Mouse (Mus musculus) hindbrain, embryonic 13.5 days (tissue): ENCODE measurements at regions not wholly inside any gene's neighbourhood (a gene's known extent, or its start where the extent isn't known, plus 50 kb on each side); places are given as distances from the start of the nearest gene placed in this dataset.
"Not testable (repeated sequence)": the region's sequence is repeated elsewhere in the genome, so short reads cannot be mapped to it uniquely, and the experiment has no call there.

Experiments used
- ATAC-seq: fragments of 200-750 bp; cut with Nextera tagmentation; 2 replicates; pipeline ENCODE4 v1.8.0; 2017; ENCODE audit warnings: moderate TSS enrichment; ENCODE audit not compliant: low FRiP score
- H3K27ac ChIP-seq: fragments of 300-500 bp; sonication (generic); 2 replicates; pipeline ENCODE4 v1.5.1; 2015; ENCODE audit warnings: inconsistent platforms, mild to moderate bottlenecking, moderate library complexity
- H3K27me3 ChIP-seq: fragments of 300-500 bp; sonication (generic); 2 replicates; pipeline ENCODE4 v1.6.1; 2015; ENCODE audit warnings: mild to moderate bottlenecking, inconsistent platforms
- H3K36me3 ChIP-seq: fragments of 300-500 bp; sonication (generic); 2 replicates; pipeline ENCODE4 v1.6.1; 2015; ENCODE audit warnings: mild to moderate bottlenecking, inconsistent platforms
- H3K4me1 ChIP-seq: fragments of 300-500 bp; sonication (generic); replicated peaks from 2 replicates; pipeline ENCODE4 v1.6.1; 2015; ENCODE audit warnings: inconsistent platforms
- H3K4me2 ChIP-seq: fragments of 300-500 bp; sonication (generic); 2 replicates; pipeline ENCODE4 v1.6.1; 2015; ENCODE audit warnings: inconsistent platforms, mild to moderate bottlenecking, moderate library complexity
- H3K4me3 ChIP-seq: fragments of 300-500 bp; sonication (generic); 2 replicates; pipeline ENCODE4 v1.5.1; 2015; ENCODE audit warnings: mild to moderate bottlenecking, inconsistent platforms
- H3K9ac ChIP-seq: fragments of 300-500 bp; sonication (generic); 2 replicates; pipeline ENCODE4 v1.6.1; 2015; ENCODE audit warnings: mild to moderate bottlenecking, inconsistent platforms
- H3K9me3 ChIP-seq: fragments of 300-500 bp; sonication (generic); 2 replicates; pipeline ENCODE4 v1.6.1; 2016; ENCODE audit warnings: inconsistent platforms
- WGBS: fragments of 180-500 bp; shearing (Covaris S2); methylation state at CpG from one replicate; pipeline ENCODE4 v1.1.7; 2015; 5-methylcytosine and 5-hydroxymethylcytosine counted together

DNA sequence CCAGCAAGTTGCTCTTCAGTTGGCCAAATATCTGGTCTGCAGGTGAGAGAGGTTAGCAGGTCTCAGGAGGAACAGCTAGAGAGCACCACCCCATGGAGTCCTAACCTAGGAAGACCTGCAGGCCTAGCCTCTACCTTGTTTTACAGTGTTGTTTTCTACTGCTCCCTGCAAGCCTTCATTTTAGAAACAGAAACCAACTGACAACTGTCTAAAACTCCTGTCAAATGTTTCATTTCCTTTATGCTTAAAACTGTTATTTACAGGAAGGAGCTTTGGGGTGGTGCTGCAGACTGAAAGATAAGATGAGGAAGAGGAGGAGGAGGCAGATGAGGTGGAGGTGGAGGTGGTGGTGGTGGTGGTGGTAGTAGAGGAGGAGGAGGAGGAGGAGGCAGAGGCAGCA is 96.6 kb upstream of the Selenop start:
- Histone ChIP-seq H3K4me3 (no peak overlapping the region), H3K27me3 (no peaks in the 10 kb centered on the region), H3K36me3 (no peaks in the 10 kb centered on the region), H3K4me2 (no peak overlapping the region), H3K9me3 (no peaks in the 10 kb centered on the region), H3K27ac (no peak overlapping the region), H3K9ac (no peak overlapping the region), H3K4me1 (no peaks in the 10 kb centered on the region)
- ATAC-seq = no peak

DNA sequence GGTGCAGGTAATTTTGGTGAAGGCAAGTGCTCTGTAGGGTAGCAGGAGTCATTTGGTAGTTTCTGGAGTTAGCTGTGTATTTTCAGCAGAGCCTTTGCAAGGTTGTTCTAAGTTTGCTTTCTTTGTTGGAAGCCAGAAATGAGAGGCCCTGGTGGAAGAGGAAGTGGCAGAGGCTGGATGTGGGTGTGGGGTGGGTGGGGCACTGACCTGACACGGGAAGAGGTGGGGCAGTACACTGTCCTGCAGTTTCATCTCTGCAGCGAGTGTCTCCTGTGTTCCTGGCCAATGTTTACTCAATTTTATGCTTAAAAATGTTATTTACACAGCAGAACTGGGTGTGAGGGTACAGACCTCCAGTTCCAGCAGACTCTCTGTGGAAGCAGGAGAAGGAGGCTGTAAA is 94.3 kb upstream of the Selenop start:
- Histone ChIP-seq H3K9ac (no peak overlapping the region), H3K27ac (no peak overlapping the region), H3K4me1 (no peaks in the 10 kb centered on the region), H3K36me3 (no peaks in the 10 kb centered on the region), H3K4me2 (no peak overlapping the region), H3K9me3 (no peaks in the 10 kb centered on the region), H3K4me3 (no peak overlapping the region), H3K27me3 (no peaks in the 10 kb centered on the region)
- WGBS = 60% methylated on average over 2 of the region's 2 CpGs
- ATAC-seq = no peak

DNA sequence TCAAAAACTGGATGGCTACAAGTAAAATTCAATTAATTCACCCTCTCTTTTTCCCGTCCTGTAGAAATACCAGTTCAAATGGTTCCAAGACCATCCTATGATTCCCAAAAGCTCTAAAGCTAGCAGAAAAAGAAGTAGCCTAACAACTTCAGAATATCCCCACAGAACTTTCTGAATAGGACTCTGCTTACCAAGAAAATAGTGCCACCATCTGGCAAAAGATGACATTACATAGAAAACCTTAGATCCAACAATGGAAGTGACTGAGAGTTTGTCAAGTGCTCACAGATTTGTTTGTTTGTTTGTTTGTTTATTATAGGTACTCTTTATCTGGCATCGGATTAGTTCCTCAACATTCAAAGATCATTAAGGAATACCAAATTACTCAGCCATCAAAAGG is 93.5 kb upstream of the Selenop start:
- H3K4me2 ChIP-seq = no peak overlapping the region
- WGBS = 52% methylated on average over 2 of the region's 2 CpGs
- no peak overlapping the region for H3K4me3 ChIP-seq
- H3K27ac ChIP-seq = no peak overlapping the region
- no peak overlapping the region for H3K9ac ChIP-seq
- no peaks in the 10 kb centered on the region for H3K27me3 ChIP-seq
- no peaks in the 10 kb centered on the region for H3K9me3 ChIP-seq
- ATAC-seq = no peak
- H3K4me1 ChIP-seq = no peaks in the 10 kb centered on the region
- no peaks in the 10 kb centered on the region for H3K36me3 ChIP-seq

DNA sequence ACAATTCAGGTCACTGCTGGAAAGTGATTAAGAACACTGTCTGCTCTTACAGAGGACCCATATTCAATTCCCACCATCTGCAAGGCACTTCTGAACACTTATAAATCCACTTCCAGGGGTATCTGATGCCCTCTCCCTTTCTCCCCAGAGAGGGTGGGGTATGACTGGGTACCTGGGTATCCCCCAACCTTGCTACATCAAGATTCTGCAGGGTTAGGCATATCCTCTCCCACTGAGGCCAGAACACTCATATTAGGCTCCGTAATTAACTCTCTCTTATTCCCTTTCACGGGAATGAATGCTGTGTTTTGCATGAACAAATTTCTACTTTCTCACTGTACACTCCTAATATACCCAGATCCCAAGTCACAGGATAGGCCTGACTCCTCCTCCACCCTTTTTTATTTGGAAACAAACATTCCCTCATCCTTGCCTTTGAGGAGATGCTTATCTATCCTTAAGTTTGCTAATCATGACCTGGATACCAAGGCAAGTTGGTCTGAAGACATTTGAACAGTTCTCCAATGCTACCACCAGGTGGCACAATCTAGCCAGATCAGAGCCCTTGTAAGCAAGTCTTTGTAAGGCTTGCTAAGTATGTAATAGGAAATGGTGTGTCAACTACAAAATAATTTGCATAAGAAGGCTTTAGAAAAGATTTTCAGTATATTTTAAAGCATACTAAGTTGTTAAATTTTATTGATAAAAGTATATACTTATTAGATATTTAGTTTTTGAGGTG is 66.3 kb upstream of the Selenop start:
- 86% methylated on average over 2 of the region's 2 CpGs for WGBS
- Histone ChIP-seq H3K4me2 (no peak overlapping the region), H3K36me3 (no peaks in the 10 kb centered on the region), H3K27ac (no peak overlapping the region), H3K4me1 (no peaks in the 10 kb centered on the region), H3K4me3 (no peak overlapping the region), H3K9ac (no peak overlapping the region), H3K27me3 (no peaks in the 10 kb centered on the region), H3K9me3 (no peaks in the 10 kb centered on the region)
- peak; percentile 66 for ATAC-seq

DNA sequence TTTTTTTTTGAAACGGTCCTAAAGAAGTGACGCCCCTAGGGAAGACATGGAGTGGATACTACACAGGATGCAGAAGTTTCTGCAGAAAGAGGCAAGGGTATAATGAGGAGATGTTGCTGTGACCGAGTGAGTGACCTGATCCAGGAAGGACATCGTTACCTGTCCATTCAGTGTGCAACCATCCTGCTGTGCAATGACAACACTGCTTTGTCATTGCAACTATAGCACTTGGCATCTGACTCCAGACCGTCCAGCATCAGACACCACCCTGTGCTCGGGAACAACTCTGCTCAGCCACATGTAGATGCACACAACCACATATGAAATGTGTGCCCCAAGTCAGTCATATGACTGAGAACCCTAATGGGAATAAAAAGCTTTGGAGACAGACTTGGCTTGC is 62.8 kb upstream of the Selenop start:
- WGBS = 83% methylated on average over 6 of the region's 6 CpGs

DNA sequence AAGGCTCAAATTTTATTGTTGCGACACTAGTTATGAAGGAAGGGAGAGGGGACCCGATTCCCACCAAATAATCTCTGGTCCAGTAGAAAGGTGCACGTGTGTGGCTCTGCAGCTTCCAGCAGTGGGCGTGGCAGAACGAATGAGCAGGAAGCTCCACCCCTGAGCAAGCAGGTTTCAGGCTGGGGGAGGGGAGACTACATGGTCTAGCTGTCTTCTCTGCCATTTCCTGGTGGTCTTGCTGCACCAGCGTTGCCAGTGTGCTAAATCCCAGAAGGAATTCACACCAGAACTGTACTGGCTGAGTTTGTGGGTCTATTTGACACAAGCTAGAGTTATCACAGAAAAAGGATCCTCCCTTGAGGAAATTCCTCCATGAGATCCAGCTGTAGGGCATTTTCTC is 62.3 kb upstream of the Selenop start:
- not testable (repeated sequence) for H3K9me3 ChIP-seq, H3K9ac ChIP-seq, H3K36me3 ChIP-seq, ATAC-seq, H3K27me3 ChIP-seq, H3K27ac ChIP-seq, H3K4me2 ChIP-seq, H3K4me3 ChIP-seq, H3K4me1 ChIP-seq
- WGBS = 76% methylated on average over 6 of the region's 6 CpGs

More for the DNA sequence above, 62.8 kb upstream of the Selenop start:
- H3K4me2 ChIP-seq = no peak overlapping the region
- no peak overlapping the region for H3K4me3 ChIP-seq
- ATAC-seq = no peak
- H3K27ac ChIP-seq = no peak overlapping the region
- H3K9me3 ChIP-seq = peaks cover 4% of the 10 kb centered on the region; the same call in 1 of the 2 replicates
- H3K27me3 ChIP-seq = no peaks in the 10 kb centered on the region
- no peaks in the 10 kb centered on the region for H3K36me3 ChIP-seq
- H3K9ac ChIP-seq = no peak overlapping the region
- no peaks in the 10 kb centered on the region for H3K4me1 ChIP-seq

DNA sequence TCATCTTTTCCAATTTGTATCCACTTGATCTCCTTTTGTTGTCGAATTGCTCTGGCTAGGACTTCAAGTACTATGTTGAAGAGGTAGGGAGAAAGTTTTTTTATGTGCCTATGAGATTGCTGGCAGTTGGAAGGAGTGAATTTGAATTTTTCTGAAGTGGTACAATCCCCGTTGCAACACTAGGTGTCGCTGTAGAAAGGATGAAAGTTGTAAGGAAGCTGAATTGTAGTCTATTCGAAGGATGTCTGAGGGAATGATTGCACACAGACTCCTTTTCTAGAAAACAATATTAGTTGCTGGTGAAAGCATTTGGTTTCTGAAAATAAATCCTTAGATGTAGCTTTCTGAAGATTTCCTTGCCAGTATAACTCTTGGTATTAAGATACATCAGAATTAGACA is 54.6 kb upstream of the Selenop start:
- no peaks in the 10 kb centered on the region for H3K4me1 ChIP-seq
- no peak overlapping the region for H3K4me3 ChIP-seq
- no peak overlapping the region for H3K4me2 ChIP-seq
- no peaks in the 10 kb centered on the region for H3K27me3 ChIP-seq
- H3K9me3 ChIP-seq = no peaks in the 10 kb centered on the region
- WGBS = 5% methylated on average over 4 of the region's 4 CpGs
- ATAC-seq = peak; percentile 54; the same call in 1 of the 2 replicates
- no peak overlapping the region for H3K9ac ChIP-seq
- no peak overlapping the region for H3K27ac ChIP-seq
- no peaks in the 10 kb centered on the region for H3K36me3 ChIP-seq

DNA sequence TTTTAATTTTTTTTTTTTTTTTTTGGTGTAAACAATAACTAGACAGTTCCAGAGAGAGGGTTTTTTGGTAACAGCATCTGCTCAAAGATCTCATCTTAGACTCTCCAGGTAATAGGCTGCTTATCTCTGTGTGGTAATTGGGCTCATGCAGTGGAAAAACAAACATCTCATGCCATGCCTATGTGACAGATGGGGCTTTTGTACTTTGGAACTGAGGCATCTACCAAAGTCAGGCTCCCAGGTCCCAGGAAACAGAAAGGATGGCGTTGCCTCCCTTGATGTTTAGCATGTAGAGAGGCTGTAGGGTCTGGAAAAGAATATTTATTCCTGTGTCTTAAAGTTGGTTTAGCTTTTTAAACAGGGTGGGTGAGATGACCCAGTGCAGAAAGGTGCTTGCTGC is 53.1 kb upstream of the Selenop start:
- H3K27ac ChIP-seq = no peak overlapping the region
- no peak for ATAC-seq
- no peak overlapping the region for H3K4me3 ChIP-seq
- H3K27me3 ChIP-seq = no peaks in the 10 kb centered on the region
- H3K9me3 ChIP-seq = no peaks in the 10 kb centered on the region
- H3K4me2 ChIP-seq = no peak overlapping the region
- 32% methylated on average over 1 of the region's 1 CpGs for WGBS
- H3K36me3 ChIP-seq = no peaks in the 10 kb centered on the region
- H3K9ac ChIP-seq = no peak overlapping the region
- H3K4me1 ChIP-seq = no peaks in the 10 kb centered on the region
